Mouse (Mus musculus) forebrain, embryonic 11.5 days (tissue): ENCODE results near the gene Bhlhe41. TPM values are rescaled to one million over a fixed set of nuclear protein-coding genes. Genes with fewer than 3 reads are reported as not detected.

Experiments used
- ATAC-seq: fragments of 200-750 bp; cut with Nextera tagmentation; replicated peaks from 2 replicates; pipeline ENCODE4 v1.8.0; 2017; ENCODE audit warnings: moderate TSS enrichment; ENCODE audit not compliant: low FRiP score
- DNase-seq: peaks from one replicate; pipeline ENCODE4 v3.0.0-alpha.2; 2017; ENCODE audit warnings: low spot score
- H3K27ac ChIP-seq: fragments of 300-500 bp; sonication (generic); 2 replicates; pipeline ENCODE4 v1.5.1; 2014; ENCODE audit warnings: low read depth, low read length
- H3K27me3 ChIP-seq: fragments of 300-500 bp; sonication (generic); 2 replicates; pipeline ENCODE4 v1.6.1; 2014; ENCODE audit warnings: mild to moderate bottlenecking, low read length, mixed read lengths; ENCODE audit not compliant: control insufficient read depth, insufficient read depth
- H3K36me3 ChIP-seq: fragments of 300-500 bp; sonication (generic); 2 replicates; pipeline ENCODE4 v1.6.1; 2014; ENCODE audit warnings: mild to moderate bottlenecking, low read length, moderate library complexity, mixed read lengths; ENCODE audit not compliant: control insufficient read depth, insufficient read depth
- H3K4me1 ChIP-seq: fragments of 300-500 bp; sonication (generic); replicated peaks from 2 replicates; pipeline ENCODE4 v1.6.1; 2014; ENCODE audit warnings: low read length, mixed read lengths; ENCODE audit not compliant: control insufficient read depth, insufficient read depth
- H3K4me2 ChIP-seq: fragments of 300-500 bp; sonication (generic); 2 replicates; pipeline ENCODE4 v1.6.1; 2014; ENCODE audit warnings: low read depth, mild to moderate bottlenecking, low read length, moderate library complexity, mixed read lengths; ENCODE audit not compliant: severe bottlenecking
- H3K4me3 ChIP-seq: fragments of 300-500 bp; sonication (generic); 2 replicates; pipeline ENCODE4 v1.5.1; 2014; ENCODE audit warnings: low read depth, low read length
- H3K9ac ChIP-seq: fragments of 300-500 bp; sonication (generic); 2 replicates; pipeline ENCODE4 v1.6.1; 2014; ENCODE audit warnings: low read length
- H3K9me3 ChIP-seq: fragments of 300-500 bp; sonication (generic); 2 replicates; pipeline ENCODE4 v1.6.1; 2016; ENCODE audit warnings: low read length, mixed read lengths; ENCODE audit not compliant: control insufficient read depth
- WGBS: fragments of 180-500 bp; shearing (Covaris S2); extraction: QIAGEN DNeasy Blood & Tissue Kit; methylation state at CpG from one replicate; pipeline ENCODE4 v1.1.7; 2014; 5-methylcytosine and 5-hydroxymethylcytosine counted together
- polyA plus RNA-seq: library from polyadenylated mRNA; unstranded; fragments of >200 nt; fragmentation: Nextera tagmentation; extraction: Ambion mirVana; gene quantifications from 2 replicates; pipeline ENCODE4 v1.2.1, GENCODE M21; 2014

Bhlhe41 gene
- polyA plus RNA-seq, 1 experiment from 2014 or later = 2.4 TPM

- Histone ChIP-seq H3K27me3 (no peaks in the 10 kb centered on the region), H3K36me3 (no peaks in the 10 kb centered on the region), H3K9me3 (no peaks in the 10 kb centered on the region), H3K27ac (no peak overlapping the region), H3K4me3 (no peak overlapping the region), H3K4me1 (no peaks in the 10 kb centered on the region), H3K9ac (no peak overlapping the region), H3K4me2 (no peak overlapping the region)
- DNase-seq (no peak), ATAC-seq (no peak)
- WGBS = 79% methylated on average over 8 of the region's 8 CpGs
Measured at GRCm38 (mm10) chr6:145832927-145833326, 32.4 kb downstream of the Bhlhe41 start.

GRCm38 (mm10) chr6:145830617-145831016 lies 34.7 kb downstream of the Bhlhe41 start:
- Histone ChIP-seq H3K9ac (no peak overlapping the region), H3K4me1 (no peaks in the 10 kb centered on the region), H3K36me3 (no peaks in the 10 kb centered on the region), H3K9me3 (no peaks in the 10 kb centered on the region), H3K27ac (no peak overlapping the region), H3K4me3 (no peak overlapping the region), H3K4me2 (no peak overlapping the region), H3K27me3 (no peaks in the 10 kb centered on the region)
- DNase-seq = no peak
- 80% methylated on average over 9 of the region's 9 CpGs for WGBS
- ATAC-seq = peak; percentile 46; the same call in 1 of the 2 replicates

GRCm38 (mm10) chr6:145830117-145830516 lies 35.2 kb downstream of the Bhlhe41 start:
- no peaks in the 10 kb centered on the region for H3K36me3 ChIP-seq
- no peaks in the 10 kb centered on the region; the same call in 1 of the 2 replicates for H3K9me3 ChIP-seq
- 18% methylated on average over 8 of the region's 8 CpGs for WGBS
- no peaks in the 10 kb centered on the region for H3K27me3 ChIP-seq
- H3K4me1 ChIP-seq = no peaks in the 10 kb centered on the region
- DNase-seq (peak; percentile 85), ATAC-seq (no peak)
- H3K9ac ChIP-seq = no peak overlapping the region
- H3K4me3 ChIP-seq = no peak overlapping the region
- H3K4me2 ChIP-seq = no peak overlapping the region
- no peak overlapping the region for H3K27ac ChIP-seq

- DNase-seq (no peak), ATAC-seq (no peak)
- Histone ChIP-seq H3K9me3 (no peaks in the 10 kb centered on the region; the same call in 1 of the 2 replicates), H3K4me3 (no peak overlapping the region), H3K4me1 (no peaks in the 10 kb centered on the region), H3K27me3 (no peaks in the 10 kb centered on the region), H3K4me2 (no peak overlapping the region), H3K36me3 (no peaks in the 10 kb centered on the region), H3K27ac (no peak overlapping the region), H3K9ac (no peak overlapping the region)
- 79% methylated on average over 16 of the region's 16 CpGs for whole genome bisulfite sequencing
Measured at GRCm38 (mm10) chr6:145829062-145829835, 36.1 kb downstream of the Bhlhe41 start.

- H3K4me3 ChIP-seq = no peak overlapping the region
Measured at GRCm38 (mm10) chr6:145826305-145826704, 39.1 kb downstream of the Bhlhe41 start.

GRCm38 (mm10) chr6:145823588-145824234 lies 41.6 kb downstream of the Bhlhe41 start:
- H3K27me3 ChIP-seq = no peaks in the 10 kb centered on the region

More at GRCm38 (mm10) chr6:145826305-145826704, 39.1 kb downstream of the Bhlhe41 start:
- no peak overlapping the region for H3K9ac ChIP-seq
- 87% methylated on average over 4 of the region's 4 CpGs for WGBS
- H3K36me3 ChIP-seq = no peaks in the 10 kb centered on the region
- ATAC-seq (no peak), DNase-seq (no peak)
- no peak overlapping the region for H3K4me2 ChIP-seq
- no peak overlapping the region for H3K27ac ChIP-seq
- H3K9me3 ChIP-seq = no peaks in the 10 kb centered on the region; the same call in 1 of the 2 replicates
- no peaks in the 10 kb centered on the region for H3K27me3 ChIP-seq
- H3K4me1 ChIP-seq = no peaks in the 10 kb centered on the region

GRCm38 (mm10) chr6:145823103-145823502 lies 42.3 kb downstream of the Bhlhe41 start:
- DNase-seq = peak; percentile 57
- no peaks in the 10 kb centered on the region for H3K27me3 ChIP-seq
- H3K27ac ChIP-seq = no peak overlapping the region
- no peaks in the 10 kb centered on the region for H3K4me1 ChIP-seq
- WGBS = 52% methylated on average over 6 of the region's 6 CpGs
- no peak overlapping the region for H3K4me2 ChIP-seq
- H3K4me3 ChIP-seq = no peak overlapping the region
- H3K36me3 ChIP-seq = no peaks in the 10 kb centered on the region
- ATAC-seq = peak; percentile 71; the same call in 1 of the 2 replicates
- H3K9me3 ChIP-seq = no peaks in the 10 kb centered on the region; the same call in 1 of the 2 replicates
- H3K9ac ChIP-seq = no peak overlapping the region

More at GRCm38 (mm10) chr6:145823588-145824234, 41.6 kb downstream of the Bhlhe41 start:
- Histone ChIP-seq H3K9me3 (no peaks in the 10 kb centered on the region; the same call in 1 of the 2 replicates), H3K27ac (no peak overlapping the region), H3K4me3 (no peak overlapping the region), H3K9ac (no peak overlapping the region), H3K4me1 (no peaks in the 10 kb centered on the region), H3K36me3 (no peaks in the 10 kb centered on the region), H3K4me2 (no peak overlapping the region)
- DNase-seq = no peak
- WGBS = 63% methylated on average over 5 of the region's 5 CpGs
- no peak for ATAC-seq

- Histone ChIP-seq H3K27ac (no peak overlapping the region), H3K4me2 (no peak overlapping the region), H3K9ac (no peak overlapping the region), H3K9me3 (no peaks in the 10 kb centered on the region; the same call in 1 of the 2 replicates), H3K4me1 (no peaks in the 10 kb centered on the region), H3K4me3 (no peak overlapping the region), H3K27me3 (no peaks in the 10 kb centered on the region), H3K36me3 (no peaks in the 10 kb centered on the region)
- no peak for ATAC-seq
- WGBS = 78% methylated on average over 5 of the region's 5 CpGs
- no peak for DNase-seq
Measured at GRCm38 (mm10) chr6:145822218-145822617, 43.1 kb downstream of the Bhlhe41 start.
